Mouse (Mus musculus): ENCODE results near the gene Anks3. TPM values are rescaled to one million over a fixed set of nuclear protein-coding genes. Genes with fewer than 3 reads are reported as not detected.

The Anks3 gene
- polyA plus RNA-seq, 3 experiments from 2014 or later = 24.4 to 60.3 (median 46.9) TPM

DNA sequence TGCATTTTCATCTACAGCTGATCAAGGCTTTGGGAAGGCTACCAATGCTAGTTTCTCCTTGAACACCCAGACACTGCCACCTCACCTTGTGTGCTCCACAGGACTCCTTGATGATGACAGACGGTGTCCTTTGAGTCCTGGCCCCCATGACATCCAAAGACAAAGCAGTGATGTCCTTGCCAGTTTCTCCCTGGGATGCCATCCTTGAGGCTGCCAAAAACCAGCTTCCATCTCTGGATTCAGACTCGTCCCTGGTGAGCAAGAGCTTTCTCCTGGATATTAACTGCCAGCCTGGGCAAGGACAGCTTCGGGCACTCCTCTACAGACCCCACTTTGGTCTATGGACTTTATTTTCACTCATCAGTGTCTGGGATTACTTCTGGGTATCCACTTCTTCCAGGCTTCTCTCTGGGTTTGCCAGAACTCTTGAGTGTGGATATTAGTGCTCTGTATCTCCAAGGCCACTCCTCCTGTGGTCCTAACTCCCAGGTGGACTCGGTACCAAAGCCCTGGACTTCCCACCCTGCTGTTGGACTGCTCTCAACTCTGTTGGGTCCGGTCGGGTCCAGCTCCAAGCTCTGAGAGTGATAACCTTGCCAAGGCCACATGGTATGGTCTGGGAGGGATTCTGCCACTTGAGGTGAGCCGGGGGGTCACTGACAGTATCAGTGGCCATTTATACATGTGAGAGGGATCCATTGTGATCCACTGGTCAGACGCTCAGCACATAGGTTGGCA is 1.6 kb upstream of the Anks3 start:
- ATAC-seq = no peak

DNA sequence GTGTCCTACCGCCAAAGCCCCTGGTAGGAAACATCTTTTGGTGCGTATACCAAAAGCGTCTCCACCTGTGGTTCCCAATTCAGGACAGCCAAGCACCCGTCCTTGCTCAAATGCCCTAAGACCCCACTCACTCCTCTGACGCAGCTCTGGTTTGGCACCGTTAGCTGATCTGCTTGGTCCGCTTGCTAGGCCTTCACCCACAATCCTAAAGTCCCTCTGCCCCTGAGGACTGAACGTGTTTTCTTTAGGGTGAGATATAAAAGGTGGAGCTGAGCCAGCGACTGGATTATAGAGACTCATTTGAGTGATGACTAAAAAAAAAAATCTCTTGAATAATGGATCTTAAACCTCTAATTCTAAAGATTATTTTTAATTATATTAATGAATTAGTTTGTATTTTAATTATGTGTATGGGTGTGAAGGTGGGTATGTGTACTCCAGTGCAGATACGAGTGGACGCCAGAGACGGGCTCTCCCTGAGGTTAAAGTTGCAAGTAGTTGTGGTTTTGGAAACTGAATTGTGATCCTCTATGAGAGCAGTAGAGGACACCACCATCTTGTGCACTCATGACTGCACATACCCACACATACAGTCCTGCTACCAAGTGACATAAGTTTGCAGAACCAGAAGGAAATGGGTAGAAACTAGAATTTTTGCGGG is 856 bp upstream of the Anks3 start:
- ATAC-seq = peak; percentile 8

DNA sequence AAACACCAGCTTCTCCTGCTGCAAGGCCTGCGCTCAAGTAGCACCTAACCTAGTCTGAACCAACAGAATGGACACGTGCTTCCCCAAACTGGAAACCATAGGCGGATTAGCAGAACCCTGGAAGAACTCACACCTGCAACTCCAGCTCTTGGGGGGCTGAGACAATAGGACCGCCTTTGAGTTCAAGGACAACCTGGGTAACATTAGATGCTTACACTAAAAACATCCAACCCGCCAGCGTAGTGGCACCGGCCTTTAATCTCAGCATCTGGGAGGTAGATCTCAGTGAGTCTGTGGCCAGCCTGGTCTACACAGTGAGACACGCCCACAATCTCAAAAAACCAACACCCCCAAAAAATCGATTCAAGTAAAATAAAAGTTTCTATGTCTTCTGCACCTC is 659 bp downstream of the Anks3 start:
- no peak for ATAC-seq

DNA sequence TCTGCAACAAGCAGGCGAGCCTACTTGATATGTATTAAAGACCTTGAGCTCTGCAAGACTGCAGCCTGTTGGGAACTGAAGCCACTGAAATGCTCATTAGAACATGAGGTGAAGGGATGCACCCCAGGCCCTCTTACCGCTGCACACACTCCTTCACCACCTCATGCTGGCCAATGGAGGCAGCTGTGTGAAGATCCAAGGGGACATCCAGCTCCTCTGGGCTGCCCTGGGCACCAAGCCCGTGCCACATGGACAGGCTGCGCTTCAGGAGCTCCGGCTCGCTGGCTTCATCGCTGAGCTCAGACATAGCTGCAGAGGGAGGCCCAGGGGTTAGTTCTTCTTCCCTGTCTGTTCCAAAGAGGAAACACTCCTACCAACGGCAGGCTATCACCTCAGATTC is 3.7 kb downstream of the Anks3 start:
- ATAC-seq = no peak

DNA sequence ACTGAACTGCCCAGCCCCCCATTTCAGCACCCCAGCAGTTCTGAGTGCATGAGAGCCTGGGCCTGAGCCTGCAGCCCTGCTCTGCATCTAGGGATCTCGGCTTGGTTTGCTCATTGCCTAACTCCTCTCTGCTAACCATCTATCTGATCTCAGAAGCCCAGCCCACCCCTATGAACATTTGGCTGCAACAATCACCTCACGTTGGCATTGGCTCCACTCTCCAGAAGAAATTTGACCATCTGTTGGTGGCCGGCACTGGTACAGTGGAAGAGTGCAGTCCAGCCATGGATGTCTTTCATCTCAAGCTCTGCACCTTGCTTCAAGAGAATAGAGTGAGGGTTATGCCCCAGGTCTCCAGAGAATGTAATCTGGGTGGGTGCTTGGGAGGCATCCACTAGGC is 6.6 kb downstream of the Anks3 start:
- ATAC-seq = no peak

DNA sequence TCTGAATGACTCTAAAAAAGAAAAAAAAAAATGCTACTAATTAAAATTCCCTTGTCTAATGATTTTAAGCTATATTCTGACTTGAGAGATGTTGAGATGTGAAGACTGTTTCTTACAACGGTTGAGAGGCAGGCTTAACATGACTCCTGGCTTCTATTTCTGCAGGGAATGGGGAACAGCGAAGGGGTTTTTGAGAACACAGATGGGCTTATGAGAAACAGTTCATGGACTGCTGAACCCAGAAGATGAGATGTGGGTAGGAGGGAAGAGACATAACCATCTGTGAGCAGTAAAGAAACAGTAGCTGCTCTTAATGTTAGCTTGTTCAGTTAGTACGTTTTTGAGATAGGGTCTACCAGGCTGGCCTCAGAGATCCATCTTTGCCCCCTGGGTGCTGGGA is 7.4 kb downstream of the Anks3 start:
- no peak for ATAC-seq

DNA sequence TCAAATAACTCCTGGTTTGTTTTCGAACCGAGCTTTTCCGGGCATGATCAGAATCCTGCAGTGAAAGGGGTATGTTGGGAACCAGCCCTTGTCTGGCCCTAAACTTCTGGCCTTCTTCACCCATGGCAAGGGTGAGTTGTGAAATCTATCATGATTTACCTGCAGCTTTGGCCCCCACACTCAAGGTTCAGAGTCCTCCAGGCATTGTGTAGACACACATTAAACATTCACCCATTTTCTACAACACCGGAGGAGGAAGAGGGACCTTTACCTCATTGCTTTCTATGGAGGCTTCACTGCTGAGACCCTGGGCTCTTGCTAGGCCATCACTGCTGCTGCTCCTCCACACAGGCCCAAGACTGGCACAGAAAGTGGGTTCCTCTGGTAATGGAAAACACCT is 16.6 kb downstream of the Anks3 start:
- ATAC-seq = no peak

DNA sequence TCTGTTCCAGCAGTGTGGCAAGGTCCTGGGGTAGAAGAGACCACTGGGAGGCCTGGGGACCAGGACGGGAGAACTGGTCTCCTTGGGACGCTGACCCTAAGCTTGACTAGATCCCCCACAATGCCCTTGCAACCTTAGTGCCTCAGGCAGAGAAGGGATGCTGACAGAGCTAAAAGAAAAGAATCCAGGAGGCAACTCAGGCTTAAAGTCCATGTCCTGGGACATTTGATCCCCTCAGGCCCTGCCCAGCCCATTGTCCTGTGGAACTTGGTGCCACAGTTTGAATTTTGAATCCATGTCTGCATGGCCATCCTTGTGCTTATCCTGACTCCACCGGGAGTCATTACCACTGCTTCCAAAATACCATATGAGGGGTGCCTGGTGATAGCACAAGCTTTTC is 17.9 kb downstream of the Anks3 start:
- no peak for ATAC-seq

DNA sequence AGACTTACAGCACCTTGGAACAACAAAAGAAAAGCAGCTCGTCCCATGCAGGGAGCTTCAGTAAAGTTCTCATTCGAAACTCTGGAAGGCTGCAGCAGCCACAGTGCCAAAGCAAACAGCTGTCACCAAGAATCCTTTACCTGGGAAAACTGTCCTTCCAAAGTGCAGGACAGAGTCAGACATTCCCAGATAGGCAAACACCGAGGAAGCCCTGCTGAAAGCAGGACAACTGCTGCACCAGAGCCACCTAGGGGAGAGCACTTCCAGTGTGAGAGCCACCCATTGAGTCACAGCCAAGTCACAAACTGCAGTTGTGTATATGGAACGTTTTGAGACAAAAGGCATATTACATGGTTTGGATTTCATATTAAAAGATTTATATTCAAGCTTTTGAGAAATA is 18.6 kb downstream of the Anks3 start:
- no peak for ATAC-seq

DNA sequence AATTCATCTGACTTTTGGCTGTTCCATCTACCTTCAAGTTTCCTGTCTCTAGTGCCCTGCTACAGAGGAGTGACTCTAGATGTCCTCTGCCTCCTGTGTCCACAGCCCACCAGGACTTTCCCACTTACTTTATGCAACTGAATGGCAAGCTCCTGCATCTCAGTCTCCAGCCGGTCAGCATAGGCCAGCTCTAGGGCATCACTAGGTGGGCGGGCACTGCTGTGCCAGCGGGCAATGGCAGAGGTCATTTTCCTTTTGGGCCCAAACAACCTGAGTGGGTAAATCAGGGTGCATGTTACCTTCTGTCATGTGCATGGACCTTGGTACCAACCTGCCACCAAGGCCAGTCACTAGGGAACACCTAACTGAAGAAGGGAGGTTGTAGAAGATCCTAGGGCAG is 20.6 kb downstream of the Anks3 start:
- ATAC-seq = no peak

DNA sequence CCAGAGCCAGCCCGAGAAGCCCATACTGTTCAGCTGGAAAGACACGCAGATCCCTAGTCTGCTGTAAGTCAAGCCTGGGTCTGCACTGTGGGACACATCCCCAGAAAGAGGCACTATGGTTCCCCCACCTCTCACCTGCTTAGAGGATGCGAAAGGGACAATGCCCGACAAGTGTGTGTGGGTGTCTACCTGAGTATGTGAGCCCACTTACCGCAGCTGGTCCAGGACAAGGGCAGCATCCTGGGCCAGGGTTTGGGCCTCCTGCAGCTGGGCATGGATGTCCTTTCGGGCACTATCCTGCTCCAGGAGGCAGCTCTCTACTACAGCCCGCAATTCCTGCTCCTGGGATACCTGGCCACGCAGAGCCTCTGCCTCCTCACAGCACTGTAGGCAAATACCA is 21.1 kb downstream of the Anks3 start:
- no peak for ATAC-seq

DNA sequence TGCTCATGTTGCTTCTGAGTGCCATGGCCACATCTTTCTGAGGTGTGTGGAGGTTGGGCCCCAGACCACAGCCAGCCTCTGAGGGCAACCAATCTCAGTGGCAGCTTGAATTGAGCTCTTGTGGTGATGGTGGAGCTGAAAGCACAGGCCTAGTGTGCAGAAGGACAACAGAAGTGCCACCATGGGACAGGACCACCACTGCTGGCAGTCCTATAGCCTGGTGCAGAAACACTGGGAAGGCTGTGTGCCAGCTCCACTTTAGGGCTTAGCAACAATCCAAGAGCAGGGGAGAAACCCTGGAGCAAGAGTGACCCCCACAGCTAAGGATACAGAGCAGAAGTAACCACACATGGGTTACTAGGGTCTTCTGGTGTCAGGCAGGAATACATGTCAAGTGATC is 23.0 kb downstream of the Anks3 start:
- ATAC-seq = no peak

DNA sequence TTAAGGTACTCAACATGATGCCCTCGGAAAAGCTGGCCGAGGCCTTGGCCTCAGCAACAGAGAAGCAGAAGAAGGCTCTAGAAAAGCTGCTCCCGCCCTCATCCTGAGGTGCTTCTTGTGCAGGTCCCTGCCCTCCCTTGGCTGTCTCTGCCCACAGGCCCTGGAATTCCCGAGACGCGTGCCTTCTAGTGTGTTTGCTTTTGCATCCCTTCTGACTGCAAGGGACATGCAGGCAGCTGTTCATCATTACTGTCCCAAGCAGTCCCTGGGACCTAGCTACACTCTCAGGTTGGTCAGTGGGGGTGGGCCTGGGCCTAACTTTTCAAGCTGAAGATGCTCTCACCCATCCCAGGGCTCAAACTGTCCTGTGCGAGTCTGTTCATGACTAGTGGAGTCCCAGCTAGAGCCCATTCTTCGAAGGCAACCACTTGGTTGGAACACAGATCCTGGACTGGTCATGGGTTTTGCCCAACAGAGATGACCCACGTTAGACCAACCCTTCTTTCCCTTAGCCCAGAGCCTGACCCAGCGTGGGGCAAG is 23.6 kb downstream of the Anks3 start:
- no peak for ATAC-seq

DNA sequence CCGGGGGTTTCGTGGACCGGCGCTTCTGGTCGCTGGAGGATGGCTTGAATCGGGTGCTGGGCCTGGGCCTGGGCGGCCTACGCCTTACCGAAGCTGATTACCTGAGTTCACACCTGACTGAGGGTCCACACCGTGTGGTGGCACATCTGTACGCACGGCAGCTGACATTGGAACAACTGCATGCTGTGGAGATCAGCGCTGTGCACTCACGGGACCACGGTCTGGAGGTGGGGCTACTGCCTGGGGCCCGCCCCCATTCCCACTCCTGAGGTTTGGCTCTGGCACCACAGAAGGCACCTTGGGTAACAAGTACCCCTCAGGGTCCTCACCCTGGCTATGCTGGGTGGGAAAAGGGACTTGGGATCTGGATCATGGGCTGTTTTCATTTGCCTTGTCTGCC is 24.6 kb downstream of the Anks3 start:
- ATAC-seq = peak; percentile 11

DNA sequence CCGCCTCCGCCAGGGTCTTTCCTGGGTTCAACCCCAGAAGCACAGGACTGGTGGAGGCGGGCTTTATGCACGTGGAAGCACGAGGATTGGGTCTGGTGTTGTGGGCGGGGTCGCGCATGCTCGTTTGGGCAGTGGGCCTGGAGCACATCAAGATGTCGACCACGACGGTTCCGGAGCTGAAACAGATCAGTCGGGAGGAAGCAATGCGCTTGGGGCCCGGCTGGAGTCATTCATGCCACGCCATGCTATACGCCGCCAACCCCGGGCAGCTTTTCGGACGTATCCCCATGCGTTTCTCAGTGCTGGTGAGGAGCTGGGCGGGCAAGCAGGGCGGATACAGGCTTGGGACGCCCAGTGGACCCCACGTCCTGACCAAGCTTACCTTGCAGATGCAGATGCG is 25.0 kb downstream of the Anks3 start:
- ATAC-seq = peak; percentile 97

DNA sequence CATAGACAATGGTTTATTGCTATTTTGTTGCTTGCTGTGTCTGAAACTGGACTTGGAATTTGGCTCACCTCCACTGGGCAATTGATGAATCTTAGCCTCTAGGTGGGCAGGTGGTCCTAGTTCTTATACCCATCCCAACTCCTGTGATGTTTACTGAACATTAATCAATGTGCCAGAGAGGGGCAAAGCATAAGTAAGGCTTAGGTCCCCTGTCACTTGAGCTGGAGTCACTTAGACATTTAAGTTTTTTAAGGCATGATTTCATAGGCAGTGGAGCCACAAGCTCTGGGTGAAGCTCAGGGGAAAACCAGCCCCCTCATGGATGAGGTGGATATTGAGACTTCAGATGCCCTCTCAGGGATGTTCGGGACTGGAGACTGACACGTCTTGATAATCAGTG is 25.5 kb downstream of the Anks3 start, which contains the start of gene Nudt16l1:
Gene Nudt16l1, plus strand, starts transcription at position 301 of the 400 bp plus-strand sequence.
- no peak for ATAC-seq

DNA sequence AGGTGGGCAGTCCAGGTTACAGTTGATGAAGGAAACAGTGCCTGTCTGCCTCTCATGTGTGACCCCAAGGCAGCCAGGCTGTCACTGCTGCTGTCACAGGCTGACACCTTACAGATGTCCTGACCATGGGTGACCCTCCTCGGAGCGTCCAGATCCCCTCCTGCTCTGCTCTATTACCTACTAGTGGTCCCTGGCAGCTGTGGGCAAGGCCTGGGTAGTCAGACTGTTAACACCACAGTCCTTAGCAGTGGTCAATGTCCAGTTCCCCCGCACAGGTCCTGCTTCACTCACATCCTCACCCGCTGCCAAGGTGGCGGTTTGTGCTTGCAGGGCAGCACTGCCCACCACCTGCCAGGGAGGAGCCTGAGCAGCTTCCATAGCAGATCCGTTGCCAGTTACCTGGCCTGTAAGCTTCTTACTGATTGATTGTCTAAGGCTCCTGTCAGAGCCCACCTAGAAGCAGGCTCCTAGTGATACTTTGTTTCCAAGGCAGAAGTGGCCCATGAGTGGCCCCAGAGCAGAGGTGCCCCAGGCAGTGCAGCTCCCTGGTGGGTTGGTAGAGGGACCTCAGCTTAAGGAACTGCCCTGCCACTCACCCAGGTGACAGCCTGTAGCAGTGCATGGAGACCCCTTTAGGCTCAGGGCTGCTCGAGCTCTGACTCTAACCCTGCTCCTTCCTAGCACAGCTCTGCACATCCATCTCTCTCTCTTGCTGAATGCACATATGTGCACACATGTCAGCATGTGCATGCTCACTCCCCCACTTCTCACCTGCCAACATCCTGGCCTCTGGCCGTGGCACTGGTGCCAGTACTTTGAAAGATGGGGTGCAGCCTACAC is 26.4 kb downstream of the Anks3 start:
- no peak for ATAC-seq

DNA sequence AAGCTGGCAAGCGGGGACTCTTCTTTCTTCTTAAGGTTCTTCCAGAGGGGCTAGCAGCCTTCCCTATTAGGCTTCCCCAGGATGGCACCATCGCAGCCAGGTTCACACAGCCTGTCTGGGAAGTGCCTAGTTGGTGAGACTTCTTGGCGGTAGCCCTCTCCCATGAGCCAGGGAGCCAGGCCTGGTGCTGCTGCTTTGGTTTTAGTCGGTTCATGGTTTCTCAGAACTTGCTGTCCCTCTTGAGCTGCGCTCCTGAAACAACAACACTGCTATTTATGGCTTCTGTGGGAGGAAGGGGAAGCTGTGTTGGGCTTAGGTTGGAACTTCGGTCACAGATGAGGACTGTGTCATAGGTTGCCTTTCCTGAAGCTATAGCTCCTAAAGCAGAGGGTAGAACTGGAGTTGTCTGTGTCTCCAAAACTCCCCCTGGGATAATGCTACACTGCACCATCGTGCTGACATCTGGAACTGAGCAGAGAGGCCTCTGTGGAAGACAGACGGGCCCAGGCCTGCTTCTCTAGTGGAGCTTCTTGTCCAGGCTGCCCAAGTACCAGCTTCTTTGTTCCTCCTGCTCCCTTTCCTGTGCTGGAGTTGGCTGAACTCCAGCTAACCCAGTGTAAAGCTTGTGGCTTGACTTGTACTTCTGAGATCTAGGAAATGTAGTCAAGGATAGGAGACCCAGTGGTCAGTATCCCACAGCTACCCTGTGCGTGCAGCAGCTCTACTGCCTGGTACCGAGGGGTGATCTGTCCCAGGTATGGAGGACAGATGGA is 27.9 kb downstream of the Anks3 start:
- no peak for ATAC-seq

DNA sequence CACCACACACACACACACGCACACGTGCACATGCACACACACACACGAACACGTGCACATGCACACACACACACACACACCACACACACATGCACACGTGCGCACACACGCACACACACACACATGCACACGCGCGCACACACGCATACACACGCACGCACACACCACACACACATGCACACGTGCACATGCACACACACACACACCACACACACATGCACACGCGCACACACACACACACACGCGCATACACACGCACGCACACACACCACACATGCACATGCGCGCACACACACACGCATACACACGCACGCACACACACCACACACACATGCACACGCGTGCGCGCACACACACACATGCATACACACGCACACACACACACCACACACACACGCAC is 28.6 kb downstream of the Anks3 start:
- ATAC-seq = no peak

DNA sequence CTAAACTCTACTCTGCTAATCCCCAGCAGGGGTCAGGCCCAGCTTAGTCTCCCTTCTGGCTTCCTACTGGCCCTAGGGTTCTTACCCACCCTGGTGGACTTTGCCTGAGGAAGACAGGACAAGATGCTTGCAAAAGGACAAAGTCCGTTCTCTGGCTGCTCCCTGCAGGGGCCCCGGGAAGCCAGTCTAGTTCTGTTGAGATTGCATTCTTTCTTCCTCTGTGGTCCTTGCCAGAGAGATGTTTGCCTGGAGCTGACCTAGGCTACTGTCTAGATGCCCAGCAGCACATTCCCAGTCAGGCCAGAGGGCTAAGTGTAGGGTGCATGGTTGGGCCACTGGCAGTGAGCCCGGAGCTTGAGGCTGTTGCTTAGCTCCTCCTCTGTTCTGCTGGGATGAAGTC is 31.6 kb downstream of the Anks3 start:
- ATAC-seq = no peak

DNA sequence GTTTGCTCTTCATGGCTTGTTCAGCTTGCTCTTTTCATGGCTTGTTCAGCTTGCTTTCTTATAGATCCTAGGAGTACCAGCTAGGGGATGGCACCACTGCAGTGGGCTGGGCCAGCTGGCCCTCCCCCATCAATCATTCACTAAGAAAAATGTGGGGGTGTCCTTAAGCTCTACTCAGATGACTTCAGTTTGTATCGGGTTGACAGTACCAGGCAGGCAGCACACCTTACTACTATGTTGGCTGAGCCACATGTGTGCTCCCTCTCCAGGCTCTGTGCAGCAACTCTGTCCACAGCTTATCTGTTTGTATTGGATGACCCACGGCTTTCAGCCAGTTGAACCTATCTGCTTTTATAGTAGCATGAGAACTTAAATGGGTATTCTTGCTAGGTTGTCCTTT is 35.5 kb downstream of the Anks3 start:
- no peak for ATAC-seq

DNA sequence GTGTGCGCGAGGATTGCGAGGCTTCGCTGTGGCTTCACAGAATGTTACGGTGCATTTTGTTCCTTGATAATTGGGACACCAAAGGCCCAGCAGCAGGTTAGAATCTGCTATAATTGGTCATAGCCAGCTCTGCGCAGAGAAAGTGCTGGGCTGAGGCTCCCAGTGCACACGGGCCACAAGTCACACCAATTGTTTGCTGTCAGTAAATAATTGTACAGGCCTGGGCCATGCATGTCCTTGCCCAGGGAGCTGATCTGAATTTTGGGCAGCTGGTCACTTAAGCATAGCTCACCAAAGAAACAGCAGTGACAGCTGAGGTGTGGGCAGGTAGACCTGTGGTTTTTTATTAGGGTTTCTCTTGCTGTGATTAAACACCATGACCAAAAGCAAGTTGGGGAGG is 36.0 kb downstream of the Anks3 start:
- no peak for ATAC-seq

DNA sequence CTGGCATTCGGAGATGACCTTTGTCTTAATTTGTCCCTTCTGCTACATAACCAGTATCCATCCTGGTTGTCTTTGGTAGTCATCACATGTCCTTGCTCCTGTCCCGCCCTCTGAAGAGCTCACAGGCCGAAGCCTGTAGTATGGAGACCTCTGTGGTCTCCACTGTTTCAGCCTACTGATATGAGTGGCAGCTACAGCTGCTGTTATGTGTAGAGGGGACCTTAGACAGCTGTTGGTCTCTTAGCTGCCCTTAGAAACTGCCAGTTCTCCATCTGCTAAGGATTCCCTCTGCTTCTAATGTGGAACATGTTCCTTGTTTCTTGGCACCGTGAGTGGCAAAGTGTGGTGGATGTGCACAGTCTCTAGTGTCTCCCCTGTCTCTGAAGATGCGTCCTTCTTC is 40.0 kb downstream of the Anks3 start:
- ATAC-seq = no peak
